Mouse (Mus musculus) monocyte, adult 5-6 weeks (primary cell): ENCODE measurements around the gene Lims1. TPM values are rescaled to one million over a fixed set of nuclear protein-coding genes. Genes with fewer than 3 reads are reported as not detected.
A peak's percentile ranks its signal among the peaks of the same experiment; 100 is the strongest.

Experiments
- ATAC-seq: fragments of 153-309, 156-312 bp; replicated peaks from 2 replicates; pipeline ENCODE4 v1.8.0; 2017; ENCODE audit warnings: mild to moderate bottlenecking; ENCODE audit not compliant: low TSS enrichment, insufficient number of reproducible peaks, severe bottlenecking, poor library complexity, low FRiP score
- total RNA-seq: library from RNA; stranded (forward); fragments of 200-1000, 200-491, 200-594 nt; gene quantifications from 3 replicates; pipeline ENCODE4 v1.2.3, GENCODE M21; 2017

The Lims1 gene
- total RNA-seq, 1 experiment from 2014 or later: 112 TPM

DNA sequence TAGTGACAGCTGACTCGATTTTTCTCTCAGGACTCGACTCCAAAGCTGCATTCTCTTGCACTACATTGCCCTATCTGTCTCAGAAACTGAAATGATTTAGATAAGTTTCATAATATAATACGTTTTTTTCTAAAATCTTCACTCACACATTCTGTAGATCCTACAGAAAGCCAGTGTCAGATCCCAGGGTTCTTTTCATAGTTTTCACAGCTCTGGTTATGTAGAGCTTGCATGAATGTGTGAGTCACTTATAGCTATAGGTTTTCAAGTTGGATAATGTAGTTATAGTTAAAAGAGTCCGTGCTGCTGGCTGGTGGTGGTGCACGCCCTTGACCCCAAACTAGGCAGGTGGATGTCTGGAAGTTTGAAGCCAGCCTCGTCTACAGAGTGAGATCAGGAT, 81.4 kb downstream of the Lims1 start:
- no peak for ATAC-seq

DNA sequence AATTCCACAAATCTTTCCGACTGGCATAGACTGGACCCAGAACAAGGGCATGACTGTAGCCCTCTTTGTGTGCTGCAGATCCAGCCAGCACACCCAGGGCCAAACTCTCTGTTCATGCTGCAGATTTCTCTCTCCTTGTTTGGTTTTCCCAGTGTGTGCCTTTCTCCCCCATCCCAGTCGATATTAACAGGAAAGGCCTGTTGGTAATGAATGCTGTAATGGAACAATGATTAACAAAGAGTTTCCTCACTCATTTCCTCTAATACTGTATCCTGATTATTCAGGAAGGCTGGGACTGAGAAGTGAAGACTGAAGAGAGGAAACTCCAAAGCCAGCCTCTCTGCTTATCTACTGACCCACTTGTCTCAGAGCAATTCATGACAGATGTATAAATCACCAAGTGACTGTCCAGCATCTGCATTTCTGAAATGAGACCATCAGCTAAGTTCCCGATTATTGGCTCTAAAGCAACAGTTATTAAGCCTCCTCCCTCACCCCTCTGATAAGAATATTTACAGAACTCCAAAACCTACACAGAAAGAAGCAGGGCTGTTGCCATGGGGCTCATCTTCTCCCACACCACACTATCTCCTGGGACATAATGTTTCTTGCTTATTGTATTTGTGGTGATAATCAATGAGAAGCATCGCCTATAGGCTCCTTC, 82.2 kb downstream of the Lims1 start:
- ATAC-seq: no peak

DNA sequence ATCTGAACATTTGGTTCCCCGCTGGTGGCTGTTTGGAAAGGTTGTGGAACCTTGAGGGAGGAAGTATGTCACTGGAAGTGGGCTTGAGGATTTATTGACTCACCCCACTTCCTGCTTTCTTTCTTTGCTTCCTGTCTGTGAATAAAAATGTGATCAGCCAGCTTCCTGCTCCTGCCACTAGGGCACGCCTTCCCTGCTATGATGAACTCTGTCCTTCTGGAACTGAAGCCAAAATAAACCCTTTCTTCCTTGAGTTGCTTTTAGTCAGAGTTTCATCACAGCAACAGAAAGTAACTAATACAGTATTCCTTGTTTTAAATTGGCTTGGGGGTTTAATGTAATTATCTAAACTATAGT, 82.7 kb downstream of the Lims1 start:
- peak; percentile 60 for ATAC-seq

DNA sequence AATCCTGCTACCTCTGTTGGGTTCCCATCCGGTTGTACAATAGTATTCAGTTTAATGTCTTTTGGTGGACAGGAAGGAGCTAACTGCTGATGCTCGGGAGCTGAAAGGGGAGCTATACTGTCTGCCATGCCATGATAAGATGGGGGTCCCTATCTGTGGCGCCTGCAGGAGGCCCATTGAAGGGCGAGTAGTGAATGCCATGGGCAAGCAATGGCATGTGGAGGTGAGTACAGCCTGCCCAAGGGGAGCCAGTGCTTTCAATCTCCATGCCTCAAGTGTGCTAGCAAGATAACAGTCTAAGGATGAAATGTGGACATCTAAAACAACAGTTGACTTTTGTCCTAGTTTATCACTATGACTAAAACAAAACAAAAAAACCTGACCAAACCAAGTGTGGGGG, 89.1 kb downstream of the Lims1 start:
- no peak for ATAC-seq

DNA sequence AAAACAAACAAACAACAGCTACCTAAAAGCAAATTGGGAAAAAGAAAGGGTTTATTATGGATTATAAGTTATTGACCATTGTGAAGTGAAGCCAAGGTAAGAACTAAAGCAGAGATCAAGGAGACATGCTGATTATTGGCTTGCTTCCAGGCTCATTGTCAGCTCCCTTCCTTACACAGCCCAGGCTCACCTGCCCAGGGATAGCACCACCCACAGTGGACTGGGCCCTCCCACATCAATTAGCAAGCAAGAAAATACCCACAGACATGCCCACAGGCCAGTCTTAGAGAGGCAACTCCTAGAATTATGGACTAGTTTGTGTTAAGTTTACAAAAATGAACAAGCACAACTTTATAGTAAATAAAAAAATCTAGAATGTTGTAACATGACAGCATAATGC, 89.6 kb downstream of the Lims1 start:
- no peak for ATAC-seq

DNA sequence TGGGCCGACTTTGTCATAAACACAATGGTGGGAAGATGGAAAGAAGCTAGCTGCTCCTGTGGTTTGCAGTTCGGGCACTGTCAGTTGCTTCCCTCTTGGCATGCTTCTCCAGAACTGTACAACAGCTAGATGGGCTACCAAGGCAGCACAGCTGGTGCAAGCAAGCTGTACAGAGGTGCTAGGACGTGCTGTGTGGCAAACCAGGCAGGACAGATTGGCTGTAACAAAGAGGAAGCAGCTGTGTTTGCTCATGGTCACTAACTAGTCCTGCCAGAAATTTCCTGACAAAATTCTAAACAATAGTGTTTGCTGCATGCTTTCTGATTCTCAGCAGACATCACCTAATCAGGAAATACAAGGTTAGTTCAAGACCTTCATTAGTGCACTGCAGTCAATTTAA, 93.4 kb downstream of the Lims1 start:
- ATAC-seq: no peak

DNA sequence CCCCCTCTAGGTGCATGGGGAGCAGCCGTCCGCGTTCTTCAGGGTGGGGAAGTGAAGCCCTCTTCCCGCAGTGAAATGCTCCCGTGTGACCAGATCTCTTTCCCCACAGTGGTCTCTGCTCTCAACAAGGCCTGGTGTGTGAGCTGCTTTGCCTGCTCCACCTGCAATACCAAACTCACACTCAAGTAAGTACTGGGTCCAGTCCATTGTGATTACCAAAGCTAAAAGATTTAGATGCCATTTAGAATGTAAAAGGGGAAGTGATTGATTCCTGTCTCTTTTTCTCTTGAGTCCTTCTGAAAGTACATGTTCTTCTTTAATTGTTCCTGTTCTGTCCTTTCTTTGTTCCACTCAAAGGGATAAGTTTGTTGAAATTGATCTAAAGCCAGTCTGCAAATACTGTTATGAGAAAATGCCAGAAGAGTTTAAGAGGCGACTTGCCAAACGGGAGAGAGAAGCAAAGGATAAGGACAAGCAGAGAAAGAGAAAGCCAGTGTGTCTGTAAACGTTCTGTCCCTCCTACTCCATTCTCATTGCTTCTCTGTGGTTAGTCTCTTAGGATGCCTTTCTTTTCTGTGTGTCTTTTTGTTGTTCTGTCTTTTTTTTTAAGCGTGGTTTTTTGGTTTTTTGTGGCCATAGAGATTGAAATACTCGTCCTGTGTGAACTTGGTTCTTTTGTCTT, 95.2 kb downstream of the Lims1 start:
- ATAC-seq: no peak

DNA sequence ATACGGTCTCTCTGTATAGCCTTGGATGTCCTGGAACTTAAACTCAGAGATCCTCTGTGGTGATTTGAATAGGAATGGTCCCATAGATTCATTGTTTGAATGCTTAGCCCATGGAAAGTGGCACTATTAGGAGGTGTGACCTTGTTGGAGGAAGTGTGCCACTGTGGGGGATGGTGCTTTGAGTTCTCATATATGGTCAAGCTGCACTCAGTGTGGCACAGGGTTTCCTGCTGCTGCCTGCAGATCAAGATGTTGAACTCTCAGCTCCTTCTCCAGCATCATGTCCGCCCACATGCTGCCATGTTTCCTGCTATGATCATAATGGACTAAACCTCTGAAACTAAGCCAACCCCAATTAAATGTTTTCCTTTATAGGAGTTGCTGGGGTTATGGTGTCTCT, 104.7 kb downstream of the Lims1 start:
- ATAC-seq: no peak

DNA sequence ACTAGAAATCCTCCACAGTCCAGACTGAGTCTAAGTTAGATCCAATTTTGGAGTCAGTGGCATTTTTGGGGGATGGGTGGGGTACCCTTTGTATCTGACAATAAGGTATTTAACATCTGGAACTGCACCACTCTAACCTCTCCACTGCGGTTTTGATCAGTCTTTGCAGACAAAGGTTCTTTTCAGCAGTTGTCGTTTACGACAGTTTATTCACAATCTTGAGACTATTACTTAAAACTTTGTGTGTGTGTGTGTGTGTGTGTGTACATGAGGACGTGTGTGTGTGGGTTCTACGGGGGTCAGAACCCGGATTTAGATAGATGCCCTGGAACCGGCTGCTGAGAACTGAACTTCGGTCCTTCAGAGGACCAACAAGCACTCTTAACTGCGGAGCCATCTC, 122.6 kb downstream of the Lims1 start:
- no peak for ATAC-seq

DNA sequence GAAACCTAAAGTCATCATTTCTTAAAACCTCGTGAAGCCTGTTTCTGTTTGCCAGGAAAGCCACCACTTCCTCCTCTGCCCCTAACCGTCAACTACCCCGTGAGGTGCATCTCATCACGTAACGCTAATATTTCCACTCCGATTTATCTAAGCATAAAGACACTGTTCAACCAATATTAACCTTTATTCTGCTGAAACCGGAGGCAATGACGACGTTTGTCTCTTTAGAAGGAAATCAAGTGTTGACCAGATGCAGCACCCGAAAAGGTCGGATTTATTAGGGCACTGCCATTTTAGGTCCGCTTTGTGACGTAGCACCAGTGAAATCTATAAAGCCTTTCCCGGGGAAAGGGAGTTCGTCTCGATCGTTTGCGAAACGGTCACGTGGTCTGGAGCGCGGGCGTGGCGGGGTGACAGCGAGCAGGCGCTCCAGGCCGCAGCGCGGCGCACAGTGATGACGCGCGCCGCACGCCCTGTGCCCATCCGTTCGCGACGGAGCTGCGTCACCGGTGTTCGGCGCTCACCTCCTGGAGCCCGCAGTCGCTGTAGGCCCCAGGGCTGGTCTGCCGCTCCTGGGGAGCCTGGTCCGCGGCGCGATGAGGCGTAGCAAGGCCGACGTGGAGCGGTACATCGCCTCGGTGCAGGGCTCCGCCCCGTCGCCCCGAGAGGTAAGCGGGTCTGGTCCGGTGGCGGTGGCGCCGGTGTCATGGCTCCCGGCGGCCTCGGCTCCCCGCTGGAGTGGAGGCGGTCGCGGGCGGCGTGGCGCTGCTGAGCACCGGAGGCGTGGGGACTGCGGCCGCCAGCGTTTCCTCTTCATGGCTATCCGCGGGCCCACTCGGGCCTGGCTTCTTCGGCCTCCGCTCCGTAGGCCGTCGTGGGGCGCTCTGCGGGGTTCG, 123.4 kb downstream of the Lims1 start, which contains the start of gene Ranbp2:
TSS of gene Ranbp2 (plus strand) at position 537 of the 896 bp plus-strand sequence.
- ATAC-seq: peak; percentile 93

DNA sequence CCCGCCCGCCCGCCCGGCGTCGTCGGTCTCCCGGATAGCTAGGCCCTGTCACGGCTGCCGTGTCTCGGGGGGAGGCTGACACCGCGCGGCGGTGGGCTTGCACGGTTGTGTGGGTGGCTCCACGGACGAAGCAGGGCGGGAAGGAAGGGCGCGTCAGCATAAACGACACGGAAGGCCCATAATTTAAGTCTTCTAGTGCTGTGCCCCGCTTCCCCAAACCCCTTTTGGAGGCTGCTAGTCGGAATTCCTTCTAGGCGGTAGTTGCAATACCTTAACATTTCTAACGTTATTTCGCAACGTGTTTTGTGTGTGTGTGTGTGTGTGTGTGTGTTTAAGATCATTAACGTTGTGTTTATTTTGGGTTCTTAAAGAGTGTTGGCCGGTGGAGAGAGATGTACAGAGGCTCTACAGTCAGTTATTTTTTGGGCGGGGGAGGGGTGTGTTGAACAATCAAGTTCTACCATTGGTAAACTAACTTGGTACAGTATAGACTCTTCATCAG, 124.1 kb downstream of the Lims1 start:
- peak; percentile 29; the same call in 1 of the 2 replicates for ATAC-seq

DNA sequence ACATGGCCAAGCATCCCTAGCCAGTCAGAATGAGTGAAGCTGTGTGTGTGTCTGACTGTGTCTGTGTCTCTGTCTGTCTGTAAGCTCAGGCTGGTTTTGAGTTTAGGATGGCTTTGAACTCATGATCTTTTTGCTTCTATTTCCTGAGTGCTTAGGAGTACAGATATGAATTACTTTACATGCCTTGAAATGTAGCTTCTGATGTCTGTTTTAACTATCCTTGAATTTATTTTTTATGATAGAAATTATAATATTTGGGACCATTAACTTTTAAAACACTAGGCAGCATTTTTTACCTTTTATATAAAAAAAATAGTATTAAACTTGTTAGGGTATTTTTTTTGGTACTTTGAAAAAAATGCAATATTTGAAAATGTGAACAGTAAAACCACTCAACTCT, 128.3 kb downstream of the Lims1 start:
- no peak for ATAC-seq

DNA sequence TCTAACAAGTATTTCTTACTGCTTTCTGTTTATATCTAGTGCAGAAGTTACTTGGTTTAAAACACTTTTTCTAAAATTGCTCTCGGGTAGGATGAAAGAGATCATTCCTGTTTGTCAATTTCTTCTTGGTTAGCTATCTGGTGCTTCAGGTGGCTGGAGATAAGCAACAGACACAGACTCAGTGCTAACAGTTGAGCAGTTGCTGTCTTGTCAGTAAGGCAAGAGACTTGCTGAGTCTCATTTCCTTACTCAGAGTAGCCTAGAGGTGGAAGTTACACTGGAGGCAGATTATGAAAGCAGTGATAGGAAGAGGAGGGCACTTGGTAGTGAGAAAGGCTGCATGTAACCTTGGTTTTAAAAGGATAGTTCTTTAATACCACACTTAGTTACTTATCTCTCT, 128.9 kb downstream of the Lims1 start:
- no peak for ATAC-seq

DNA sequence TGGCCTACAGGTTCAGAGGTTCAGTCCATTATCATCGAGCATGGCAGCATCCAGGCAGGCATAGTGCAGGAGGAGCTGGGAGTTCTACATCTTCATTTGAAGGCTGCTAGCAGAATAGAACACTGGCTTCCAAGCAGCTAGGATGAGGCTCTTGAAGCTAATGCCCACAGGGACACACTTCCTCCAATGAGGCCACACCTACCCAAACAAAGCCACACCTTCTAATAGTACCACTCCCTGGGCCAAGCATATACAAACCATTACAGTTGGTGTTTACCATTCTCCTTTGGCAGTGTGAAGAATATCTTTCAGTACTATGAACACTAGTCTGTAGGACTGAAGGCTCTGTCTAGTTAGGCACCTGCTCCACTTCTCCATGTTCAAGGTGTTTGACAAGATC, 136.6 kb downstream of the Lims1 start:
- ATAC-seq: 0 out of 2 replicates have a peak, but pooled peaks have one; percentile 31

Other genes starting within 250 kb of the Lims1 start
- not detected in 3 replicates for gene AW822073, start 98.5 kb upstream of the Lims1 start, total RNA-seq
- gene Duxf3, start 90.8 kb upstream of the Lims1 start, total RNA-seq: not detected in 3 replicates
- gene Gm4981, start 86.8 kb upstream of the Lims1 start, total RNA-seq: 0.19 to 0.64 TPM in 2 of 3 replicates, not detected in the other
- 35.0 to 48.5 TPM (median 37.9 TPM) in 3 replicates for gene Gcc2, start 68.0 kb upstream of the Lims1 start, total RNA-seq
- 156 to 190 TPM (median 175 TPM) in 3 replicates for gene Ranbp2, start 123.5 kb downstream of the Lims1 start, total RNA-seq
- gene Ccdc138, start 174.5 kb downstream of the Lims1 start, total RNA-seq: 1.4 to 1.9 TPM (median 1.9 TPM) in 3 replicates